In the genomic region with DNA sequence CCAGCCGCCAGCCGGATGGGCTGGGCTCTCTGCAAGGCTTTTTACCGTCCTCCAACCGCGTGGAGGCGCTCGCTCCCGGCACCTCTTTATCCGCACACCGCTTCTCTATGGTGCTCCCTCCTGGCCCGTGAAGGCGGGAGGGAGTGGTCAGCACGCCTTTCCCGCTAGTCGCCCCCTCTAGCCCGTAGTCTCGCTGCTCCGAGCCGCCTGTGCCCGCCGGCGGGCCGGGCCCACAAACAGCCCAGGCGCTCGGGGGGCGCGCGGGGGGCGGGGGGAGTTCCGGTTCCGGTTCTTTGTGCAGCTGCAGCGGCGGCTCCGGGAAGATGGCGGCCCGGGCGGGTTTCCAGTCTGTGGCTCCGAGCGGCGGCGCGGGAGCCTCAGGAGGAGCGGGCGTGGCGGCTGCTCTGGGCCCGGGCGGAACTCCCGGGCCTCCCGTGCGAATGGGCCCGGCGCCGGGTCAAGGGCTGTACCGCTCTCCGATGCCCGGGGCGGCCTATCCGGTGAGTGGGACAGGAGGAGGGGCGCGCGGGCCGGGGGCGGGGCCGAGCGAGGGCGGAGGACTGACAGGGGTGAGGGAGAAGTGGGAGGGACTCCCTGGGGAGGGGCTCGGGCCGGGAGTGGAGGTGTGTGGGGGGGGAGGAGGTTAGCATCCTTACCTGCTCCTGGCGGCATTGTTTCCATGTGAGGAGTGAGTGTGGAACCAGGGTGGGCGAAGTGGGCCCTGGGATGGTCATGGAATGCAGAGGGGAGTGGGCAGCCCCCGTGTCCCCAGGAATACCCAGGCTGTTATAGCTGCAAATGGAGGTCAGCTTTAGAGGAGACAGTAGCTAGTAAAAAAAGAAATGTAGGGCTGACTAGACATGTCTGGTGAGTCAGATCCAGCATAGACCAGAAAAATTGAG, we compare ENCODE assay signal across 8 mouse cellular contexts. TPM values are rescaled to one million over a fixed set of nuclear protein-coding genes. Genes with fewer than 3 reads are reported as not detected.
DNase-seq lines count a peak whose midpoint lies in the region; ATAC-seq and TF ChIP-seq lines count a peak whose summit lies in the region.

A gene (plus strand): TSS at position 131 of the 902 bp plus-strand sequence.

- WGBS in heart, embryonic 11.5 days (ENCODE audit: insufficient replicate concordance) = under 1% methylated on average over 62 of the region's 71 CpGs
- WGBS in kidney, embryonic 16.5 days = under 1% methylated on average over 62 of the region's 71 CpGs
- WGBS in liver, adult 2 months = 2% methylated on average over 71 of the region's 71 CpGs

- peak within 1 kb of the TSS; percentile 87 for H3K4me3 ChIP-seq in heart, embryonic 11.5 days (ENCODE audit: low read depth, low read length)
- H3K4me3 ChIP-seq in kidney, embryonic 16.5 days (ENCODE audit: low read length) = peak within 1 kb of the TSS; percentile 90
- H3K4me3 ChIP-seq in liver, adult 2 months (ENCODE audit: insufficient read depth, low read depth, low read length) = peak within 1 kb of the TSS; percentile 67
- peak within 1 kb of the TSS; percentile 53 for H3K4me3 ChIP-seq in myocyte

- H3K79me2 ChIP-seq in liver, adult 2 months (ENCODE audit: control insufficient read depth, insufficient read depth, low read length) = 0 out of 2 replicates have a peak, but pooled peaks cover 3% of the 10 kb centered on the region
- peaks cover 22% of the 10 kb centered on the region for H3K79me2 ChIP-seq in myocyte (ENCODE audit: control insufficient read depth, insufficient read depth)

- peak within 1 kb of the TSS; percentile 30 for H3ac ChIP-seq in myocyte (ENCODE audit: control insufficient read depth, insufficient read length)

- H3K9me3 ChIP-seq in heart, embryonic 11.5 days (replicated peaks; ENCODE audit: control insufficient read depth, low read length) = no peaks in the 10 kb centered on the region
- H3K9me3 ChIP-seq in kidney, embryonic 16.5 days (ENCODE audit: low read length) = no peaks in the 10 kb centered on the region

- DNase-seq in B cell, adult 2 months = peak; percentile 97
- DNase-seq in brain, adult 2 months (ENCODE audit: low read depth, low spot score) = peak; percentile 98
- DNase-seq in liver, adult 2 months (ENCODE audit: extremely low read depth, low read depth, low spot score) = peak; percentile 72
- DNase-seq in splenic B cell, adult 2 months (ENCODE audit: low read depth, low spot score) = peak; percentile 93

- ATAC-seq in erythroblast, adult 5-6 weeks (replicated peaks; ENCODE audit: low FRiP score, poor library complexity, severe bottlenecking) = peak; percentile 94
- peak; percentile 85 for ATAC-seq in heart, embryonic 11.5 days (replicated peaks; ENCODE audit: insufficient number of reproducible peaks, low FRiP score, low TSS enrichment)
- ATAC-seq in kidney, embryonic 16.5 days (ENCODE audit: low FRiP score, low TSS enrichment) = peak; percentile 94

- H3K27me3 ChIP-seq in heart, embryonic 11.5 days (ENCODE audit: control insufficient read depth, insufficient read depth, low read length) = peaks cover 7% of the 10 kb centered on the region; the same call in 1 of the 2 replicates
- no peaks in the 10 kb centered on the region for H3K27me3 ChIP-seq in kidney, embryonic 16.5 days (ENCODE audit: insufficient read depth, low read length)
- H3K27me3 ChIP-seq in liver, adult 2 months (ENCODE audit: control insufficient read depth, insufficient read depth, low read length) = no peaks in the 10 kb centered on the region
- H3K27me3 ChIP-seq in myocyte (ENCODE audit: control insufficient read depth, insufficient read depth, insufficient read length) = peaks cover 2% of the 10 kb centered on the region
- H3K27me3 ChIP-seq in splenic B cell, adult 2 months (ENCODE audit: control insufficient read depth, insufficient read depth, low read length, poor library complexity, severe bottlenecking) = no peaks in the 10 kb centered on the region

- H3K9ac ChIP-seq in heart, embryonic 11.5 days (ENCODE audit: low read depth, low read length) = peak within 1 kb of the TSS; percentile 98
- peak within 1 kb of the TSS; percentile 99 for H3K9ac ChIP-seq in kidney, embryonic 16.5 days (replicated peaks; ENCODE audit: low read length)
- H3K9ac ChIP-seq in liver, adult 2 months (ENCODE audit: low read depth, low read length) = peak within 1 kb of the TSS; percentile 92

- H3K36me3 ChIP-seq in heart, embryonic 11.5 days (ENCODE audit: control insufficient read depth, insufficient read depth, low read length) = peaks cover 11% of the 10 kb centered on the region; the same call in 1 of the 2 replicates
- H3K36me3 ChIP-seq in kidney, embryonic 16.5 days (ENCODE audit: insufficient read depth, low read length) = peaks cover 20% of the 10 kb centered on the region
- H3K36me3 ChIP-seq in liver, adult 2 months (ENCODE audit: control insufficient read depth, insufficient read depth, low read length) = peaks cover under 1% of the 10 kb centered on the region; the same call in 1 of the 2 replicates
- H3K36me3 ChIP-seq in myocyte (ENCODE audit: control insufficient read depth, insufficient read depth) = peaks cover 12% of the 10 kb centered on the region
- no peaks in the 10 kb centered on the region for H3K36me3 ChIP-seq in splenic B cell, adult 2 months (ENCODE audit: control insufficient read depth, insufficient read depth, low read length, poor library complexity, severe bottlenecking)

- peak within 1 kb of the TSS; percentile 82 for H3K4me2 ChIP-seq in heart, embryonic 11.5 days
- peak within 1 kb of the TSS; percentile 59 for H3K4me2 ChIP-seq in kidney, embryonic 16.5 days (replicated peaks; ENCODE audit: low read depth, low read length)
- peak within 1 kb of the TSS; percentile 100 for H3K4me2 ChIP-seq in myocyte (ENCODE audit: low read depth)

- peaks cover 41% of the 10 kb centered on the region for H3K4me1 ChIP-seq in heart, embryonic 11.5 days (ENCODE audit: control insufficient read depth, insufficient read depth, low read length)
- peaks cover 32% of the 10 kb centered on the region for H3K4me1 ChIP-seq in kidney, embryonic 16.5 days (ENCODE audit: insufficient read depth, low read length)
- peaks cover 6% of the 10 kb centered on the region; the same call in 1 of the 2 replicates for H3K4me1 ChIP-seq in liver, adult 2 months (ENCODE audit: control insufficient read depth, insufficient read depth, low read length)

- TF ChIP-seq POLR2A in liver, adult 2 months (IDR thresholded peaks at IDR 0.05; ENCODE audit: extremely low read depth, insufficient read depth, low read length) = 0 out of 2 replicates have a peak, but pooled peaks have one; percentile 14
- TF ChIP-seq POLR2A in myocyte (IDR thresholded peaks at IDR 0.05; ENCODE audit: insufficient read length, low read depth) = peak; percentile 58

- peak; percentile 88 for TF ChIP-seq CTCF in liver, adult 2 months (IDR thresholded peaks at IDR 0.05; ENCODE audit: low read depth, low read length)

- H3K27ac ChIP-seq in heart, embryonic 11.5 days (ENCODE audit: low read depth, low read length) = peak within 1 kb of the TSS; percentile 98
- peak within 1 kb of the TSS; percentile 97 for H3K27ac ChIP-seq in kidney, embryonic 16.5 days (ENCODE audit: low read length)
- H3K27ac ChIP-seq in liver, adult 2 months (replicated peaks; ENCODE audit: insufficient read depth, low read depth, low read length) = peak within 1 kb of the TSS; percentile 70

TF ChIP-seq in myocyte, 11 proteins besides CTCF, POLR2A, EP300 and RAD21:
- TF ChIP-seq USF1 (IDR thresholded peaks at IDR 0.05; ENCODE audit: low read depth) (no peak), TCF12 (IDR thresholded peaks at IDR 0.05; ENCODE audit: insufficient read depth, poor library complexity, severe bottlenecking) (no peak), MYOG (IDR thresholded peaks at IDR 0.05; ENCODE audit: control insufficient read depth in 1 of 3, insufficient read depth in 1 of 3, insufficient read length in 2 of 3, low read depth in 2 of 3) (peak in 2 of 3 experiments; percentile 28 to 49), TCF3 (IDR thresholded peaks at IDR 0.05; ENCODE audit: insufficient read length, low read depth) (no peak), E2F4 (IDR thresholded peaks at IDR 0.05; ENCODE audit: insufficient read depth) (no peak), POLR2AphosphoS2 (IDR thresholded peaks at IDR 0.05; ENCODE audit: insufficient read length, low read depth) (peak; percentile 35), CEBPB (IDR thresholded peaks at IDR 0.05; ENCODE audit: insufficient read depth, poor library complexity, severe bottlenecking) (no peak), REST (IDR thresholded peaks at IDR 0.05; ENCODE audit: insufficient read depth, insufficient read length) (no peak), MYOD1 (IDR thresholded peaks at IDR 0.05; ENCODE audit: control insufficient read depth in 1 of 3, insufficient read length in 2 of 3, low read depth in 2 of 3) (peak in 1 of 3 experiments; percentile 1), SRF (IDR thresholded peaks at IDR 0.05; ENCODE audit: control insufficient read depth, insufficient read length, low read depth) (peak; percentile 74), MAX (IDR thresholded peaks at IDR 0.05; ENCODE audit: low read depth) (no peak)

RNA-seq across cellular contexts. Expression of the gene that starts here (rescaled TPM):
- 4.8 and 13.3 TPM in 2 replicates for total RNA-seq in erythroblast, adult 5-6 weeks (2015; ENCODE audit: low replicate concordance)
- total RNA-seq in erythroblast, adult 5-6 weeks (2017; ENCODE audit: low replicate concordance) = 3.9 and 14.8 TPM in 2 replicates
- polyA plus RNA-seq in heart, embryonic 11.5 days (2014; fragmentation: Nextera tagmentation; extraction: Ambion mirVana) = 24.8 and 26.6 TPM in 2 replicates
- 49.8 and 56.3 TPM in 2 replicates for polyA plus RNA-seq in kidney, embryonic 16.5 days (2015; fragmentation: Nextera tagmentation; extraction: Ambion mirVana)
- total RNA-seq in liver, adult 2 months (2014; rRNA removed) = 2.0 and 3.1 TPM in 2 replicates
- 8.5 and 9.3 TPM in 2 replicates for polyA plus RNA-seq in liver, adult 2 months (2012; rRNA removed)
- polyA plus RNA-seq in myocyte (2012; fragmentation: generic; extraction: Trizol) = 18.9 TPM

Comparison
In these comparisons a context has a peak if more than half of its experiments do, and no peak if none do; other contexts are left out.
1. Peak in every context shown above with its lines: DNase-seq, ATAC-seq, H3K4me3 ChIP-seq and H3K27ac ChIP-seq.